Mouse (Mus musculus): ENCODE measurements around the gene Ppp2r3d. TPM values are rescaled to one million over a fixed set of nuclear protein-coding genes. Genes with fewer than 3 reads are reported as not detected.
"Not testable (repeated sequence)": the region's sequence is repeated elsewhere in the genome, so short reads cannot be mapped to it uniquely, and the experiment has no call there.

Gene Ppp2r3d
- polyA plus RNA-seq (2015; fragmentation: Nextera tagmentation; extraction: Ambion mirVana) = 119 and 136 TPM in 2 replicates

GRCm38 (mm10) chr9:124476096-124476902 lies at the start of gene Ppp2r3d:
Gene Ppp2r3d (minus strand): TSS chr9:124476898.
- Histone ChIP-seq H3K4me3 (no peak within 1 kb of the TSS), H3K27me3 (no peaks in the 10 kb centered on the region), H3K9me3 (peaks cover 15% of the 10 kb centered on the region), H3K9ac (no peak within 1 kb of the TSS), H3K4me2 (replicated peaks) (no peak within 1 kb of the TSS), H3K36me3 (peaks cover 14% of the 10 kb centered on the region), H3K4me1 (no peaks in the 10 kb centered on the region), H3K27ac (no peak within 1 kb of the TSS)
- WGBS = 95% methylated on average over 22 of the region's 22 CpGs
- ATAC-seq (ENCODE audit: low FRiP score, low read depth) = peak; percentile 54; the same call in 1 of the 2 replicates

GRCm38 (mm10) chr9:124493693-124494092 lies 17.0 kb upstream of the Ppp2r3d start, which contains the start of gene Gm21836:
Gene Gm21836 (minus strand): TSS chr9:124493793.
- not testable (repeated sequence) for ATAC-seq (ENCODE audit: low FRiP score, low read depth); H3K4me3 ChIP-seq; H3K27ac ChIP-seq; H3K27me3 ChIP-seq; H3K36me3 ChIP-seq; H3K4me2 ChIP-seq (replicated peaks); H3K4me1 ChIP-seq; H3K9ac ChIP-seq
- H3K9me3 ChIP-seq = peaks cover 17% of the 10 kb centered on the region; the same call in 1 of the 2 replicates
- 82% methylated on average over 2 of the region's 2 CpGs for WGBS

DNA sequence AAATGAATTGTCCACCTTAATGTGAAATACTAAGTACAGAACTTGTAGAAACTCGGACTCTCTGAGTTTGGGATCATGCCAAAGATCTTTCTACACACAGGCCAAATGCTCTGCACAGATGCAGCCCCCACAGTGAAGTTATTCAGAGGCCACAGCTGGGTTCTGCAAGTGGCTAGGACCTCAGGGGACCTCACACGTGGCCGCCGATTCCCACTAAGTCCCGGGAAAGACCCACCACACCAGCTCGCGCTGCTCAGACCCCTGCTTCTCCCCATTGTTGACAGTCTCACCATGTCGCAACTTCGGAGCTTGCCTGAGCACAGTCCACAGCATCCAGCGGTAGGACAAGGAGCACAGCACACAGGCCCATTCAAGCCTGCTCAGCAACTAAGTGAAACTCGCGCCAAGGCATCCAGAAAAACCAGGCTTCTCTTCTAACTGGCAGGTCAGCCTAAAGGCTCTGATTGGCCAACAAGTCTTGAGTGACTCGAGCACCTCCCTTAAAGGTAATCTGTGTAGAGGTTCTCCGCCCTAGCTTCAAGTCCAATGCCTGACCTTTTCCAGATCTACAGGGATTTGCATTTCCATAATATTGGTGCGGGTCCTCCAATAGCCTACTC lies 3.8 kb upstream of the Ppp2r3d start:
- Histone ChIP-seq H3K9me3 (peaks cover 12% of the 10 kb centered on the region), H3K36me3 (peaks cover 13% of the 10 kb centered on the region)
- ATAC-seq (ENCODE audit: low FRiP score, low read depth); H3K4me2 ChIP-seq (replicated peaks); H3K4me3 ChIP-seq; H3K9ac ChIP-seq; H3K27me3 ChIP-seq; H3K27ac ChIP-seq; H3K4me1 ChIP-seq: not testable (repeated sequence)
- WGBS = 53% methylated on average over 14 of the region's 15 CpGs

- Histone ChIP-seq H3K4me3 (no peak overlapping the region), H3K9ac (no peak overlapping the region), H3K9me3 (peaks cover 15% of the 10 kb centered on the region), H3K4me1 (no peaks in the 10 kb centered on the region), H3K27ac (no peak overlapping the region), H3K36me3 (peaks cover 14% of the 10 kb centered on the region), H3K4me2 (replicated peaks) (no peak overlapping the region), H3K27me3 (no peaks in the 10 kb centered on the region)
- WGBS = 77% methylated on average over 3 of the region's 3 CpGs
- ATAC-seq (ENCODE audit: low FRiP score, low read depth) = no peak
These were observed 1.4 kb upstream of the Ppp2r3d start for GRCm38 (mm10) chr9:124478081-124478480.

DNA sequence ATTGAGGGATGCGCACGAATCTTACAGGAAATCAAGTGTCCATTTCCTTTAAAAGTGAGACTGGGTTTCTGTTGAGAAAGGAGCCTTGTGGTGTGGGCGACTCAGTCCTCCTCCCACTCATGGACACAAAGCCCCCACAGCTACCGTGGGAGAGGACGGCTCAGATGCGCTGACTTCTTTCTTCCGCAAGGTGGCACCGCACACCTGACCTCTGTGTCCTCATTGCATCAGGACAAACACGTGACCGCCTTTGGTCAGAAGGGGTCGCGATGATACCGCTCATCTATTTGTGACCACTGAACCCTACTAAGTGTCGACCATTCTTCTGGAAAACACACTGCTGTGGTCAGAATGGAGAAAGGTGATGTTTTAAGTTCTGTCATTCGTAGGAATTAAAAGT lies 1.0 kb downstream of the Ppp2r3d start:
- H3K9ac ChIP-seq = no peak overlapping the region
- H3K4me2 ChIP-seq (replicated peaks) = no peak overlapping the region
- peaks cover 15% of the 10 kb centered on the region for H3K9me3 ChIP-seq
- H3K4me3 ChIP-seq = no peak overlapping the region
- peaks cover 14% of the 10 kb centered on the region for H3K36me3 ChIP-seq
- no peak for ATAC-seq (ENCODE audit: low FRiP score, low read depth)
- no peak overlapping the region for H3K27ac ChIP-seq
- no peaks in the 10 kb centered on the region for H3K27me3 ChIP-seq
- no peaks in the 10 kb centered on the region for H3K4me1 ChIP-seq
- WGBS = 90% methylated on average over 15 of the region's 15 CpGs

- WGBS = 0% methylated on average over 1 of the region's 1 CpGs
- ATAC-seq (ENCODE audit: low FRiP score, low read depth) = no peak; the same call in 1 of the 2 replicates
These were observed 20.1 kb downstream of the Ppp2r3d start for GRCm38 (mm10) chr9:124456572-124456971.

DNA sequence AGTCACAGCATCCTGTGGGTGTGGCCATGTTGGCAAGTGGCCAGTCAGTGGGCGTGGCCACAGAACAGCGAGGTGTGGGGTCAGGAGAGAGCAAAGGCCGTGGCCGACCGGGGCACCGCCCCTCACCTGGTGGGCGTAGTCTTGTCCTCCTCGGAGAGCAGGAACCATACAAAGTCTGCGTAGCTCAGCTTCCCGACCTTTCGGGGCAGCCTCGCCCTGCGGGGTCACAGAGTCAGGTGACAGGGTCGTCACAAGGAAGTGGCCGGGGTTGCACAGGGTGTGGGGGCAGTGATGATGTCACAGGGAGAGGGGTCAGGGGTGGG lies 34.2 kb downstream of the Ppp2r3d start:
- Histone ChIP-seq H3K36me3 (peaks cover 38% of the 10 kb centered on the region), H3K9me3 (peaks cover 36% of the 10 kb centered on the region), H3K4me1 (no peaks in the 10 kb centered on the region), H3K9ac (no peak overlapping the region), H3K4me2 (replicated peaks) (no peak overlapping the region), H3K27me3 (no peaks in the 10 kb centered on the region), H3K4me3 (no peak overlapping the region), H3K27ac (no peak overlapping the region)
- ATAC-seq (ENCODE audit: low FRiP score, low read depth) = no peak
- 97% methylated on average over 15 of the region's 15 CpGs for WGBS

More at GRCm38 (mm10) chr9:124456572-124456971, 20.1 kb downstream of the Ppp2r3d start:
- Histone ChIP-seq H3K36me3 (no peaks in the 10 kb centered on the region), H3K4me2 (replicated peaks) (no peak overlapping the region), H3K4me1 (no peaks in the 10 kb centered on the region), H3K27ac (no peak overlapping the region), H3K9me3 (no peaks in the 10 kb centered on the region), H3K4me3 (no peak overlapping the region), H3K9ac (no peak overlapping the region), H3K27me3 (no peaks in the 10 kb centered on the region)

DNA sequence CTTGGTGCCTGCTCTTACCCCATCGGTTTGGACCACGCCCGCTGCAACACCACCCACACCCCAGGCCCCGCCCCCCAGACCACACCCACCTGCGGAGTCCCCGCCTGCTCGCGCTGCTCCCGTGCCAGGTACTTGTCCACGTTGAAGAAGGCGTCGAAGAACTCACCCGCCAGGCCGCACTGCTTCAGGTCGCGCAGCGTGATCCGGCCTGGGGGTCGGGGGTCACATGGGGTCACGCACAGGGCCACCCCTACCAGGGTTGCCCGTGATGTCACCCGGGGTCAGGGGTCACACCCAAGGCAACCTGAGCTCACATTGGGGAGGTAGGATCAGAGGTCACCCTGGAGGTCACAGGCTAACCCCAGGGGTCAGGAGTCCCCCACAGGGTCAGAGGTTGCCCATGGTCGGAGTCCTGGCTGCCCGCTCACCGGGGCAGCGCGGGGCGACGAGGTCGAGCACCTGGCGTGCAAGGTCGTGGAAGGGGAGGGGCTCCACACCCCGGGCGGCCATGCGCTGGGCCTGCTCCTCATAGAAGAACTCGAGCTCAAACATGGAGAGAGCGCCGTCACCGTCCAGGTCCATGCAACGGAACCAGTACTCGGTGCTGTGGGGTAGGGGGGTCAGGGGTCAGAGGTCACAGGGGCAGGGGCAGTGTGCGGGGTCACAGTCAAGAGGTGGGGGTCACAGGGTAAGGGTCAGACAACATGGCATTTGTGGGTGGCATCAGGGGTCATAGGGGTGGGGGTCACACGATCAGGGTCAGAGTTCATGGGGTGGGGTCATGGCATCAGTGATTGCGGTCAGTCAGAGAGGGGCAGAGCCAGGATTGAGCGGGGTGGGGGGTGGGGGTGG lies 34.8 kb downstream of the Ppp2r3d start:
- Histone ChIP-seq H3K27me3 (no peaks in the 10 kb centered on the region), H3K9me3 (peaks cover 36% of the 10 kb centered on the region), H3K9ac (no peak overlapping the region), H3K4me3 (no peak overlapping the region), H3K27ac (no peak overlapping the region), H3K4me1 (no peaks in the 10 kb centered on the region), H3K36me3 (peaks cover 38% of the 10 kb centered on the region), H3K4me2 (replicated peaks) (no peak overlapping the region)
- 98% methylated on average over 45 of the region's 45 CpGs for WGBS
- 0 out of 2 replicates have a peak, but pooled peaks have one; percentile 51 for ATAC-seq (ENCODE audit: low FRiP score, low read depth)

DNA sequence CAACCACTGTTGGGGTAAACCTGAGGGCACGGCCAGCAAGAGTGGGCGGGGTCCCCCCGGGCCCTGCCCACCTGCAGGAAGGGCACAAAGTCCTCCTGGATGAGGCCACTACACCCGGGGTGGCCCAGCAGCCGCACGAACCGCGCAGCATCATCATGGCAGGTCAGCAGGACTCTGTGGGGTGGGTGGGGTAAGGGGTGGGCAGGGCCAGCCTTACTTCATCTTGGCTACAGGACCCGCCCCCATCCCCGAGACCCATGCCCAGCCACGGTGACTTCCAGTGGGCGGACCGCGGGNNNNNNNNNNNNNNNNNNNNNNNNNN lies 36.0 kb downstream of the Ppp2r3d start:
- H3K27ac ChIP-seq = no peak overlapping the region
- H3K9ac ChIP-seq = no peak overlapping the region
- H3K36me3 ChIP-seq = peaks cover 38% of the 10 kb centered on the region
- peaks cover 36% of the 10 kb centered on the region for H3K9me3 ChIP-seq
- H3K4me3 ChIP-seq = no peak overlapping the region
- H3K4me1 ChIP-seq = no peaks in the 10 kb centered on the region
- 71% methylated on average over 14 of the region's 14 CpGs for WGBS
- no peak; the same call in 1 of the 2 replicates for ATAC-seq (ENCODE audit: low FRiP score, low read depth)
- H3K27me3 ChIP-seq = no peaks in the 10 kb centered on the region
- H3K4me2 ChIP-seq (replicated peaks) = no peak overlapping the region

GRCm38 (mm10) chr9:124439848-124440723 lies 36.6 kb downstream of the Ppp2r3d start:
- Histone ChIP-seq H3K27me3 (no peaks in the 10 kb centered on the region), H3K4me3 (no peak overlapping the region), H3K4me1 (no peaks in the 10 kb centered on the region), H3K9me3 (peaks cover 36% of the 10 kb centered on the region), H3K36me3 (peaks cover 38% of the 10 kb centered on the region), H3K9ac (no peak overlapping the region), H3K4me2 (replicated peaks) (no peak overlapping the region), H3K27ac (no peak overlapping the region)
- ATAC-seq (ENCODE audit: low FRiP score, low read depth) = peak; percentile 70
- 94% methylated on average over 29 of the region's 29 CpGs for WGBS

GRCm38 (mm10) chr9:124439403-124439847 lies 37.3 kb downstream of the Ppp2r3d start:
- Histone ChIP-seq H3K4me1 (no peaks in the 10 kb centered on the region), H3K9me3 (peaks cover 36% of the 10 kb centered on the region), H3K9ac (no peak overlapping the region), H3K27ac (no peak overlapping the region), H3K27me3 (no peaks in the 10 kb centered on the region), H3K36me3 (peaks cover 38% of the 10 kb centered on the region), H3K4me3 (no peak overlapping the region), H3K4me2 (replicated peaks) (no peak overlapping the region)
- peak; percentile 52 for ATAC-seq (ENCODE audit: low FRiP score, low read depth)
- WGBS = 92% methylated on average over 13 of the region's 13 CpGs
